Mouse (Mus musculus): Measurements from ENCODE around the gene Spint1.

The Spint1 gene

GRCm38 (mm10) chr2:119245246-119245645 lies 8.1 kb downstream of the Spint1 start:
- DNase-seq = no peak

- no peak for DNase-seq
Observed at GRCm38 (mm10) chr2:119247904-119248303, 10.7 kb downstream of the Spint1 start.

DNA sequence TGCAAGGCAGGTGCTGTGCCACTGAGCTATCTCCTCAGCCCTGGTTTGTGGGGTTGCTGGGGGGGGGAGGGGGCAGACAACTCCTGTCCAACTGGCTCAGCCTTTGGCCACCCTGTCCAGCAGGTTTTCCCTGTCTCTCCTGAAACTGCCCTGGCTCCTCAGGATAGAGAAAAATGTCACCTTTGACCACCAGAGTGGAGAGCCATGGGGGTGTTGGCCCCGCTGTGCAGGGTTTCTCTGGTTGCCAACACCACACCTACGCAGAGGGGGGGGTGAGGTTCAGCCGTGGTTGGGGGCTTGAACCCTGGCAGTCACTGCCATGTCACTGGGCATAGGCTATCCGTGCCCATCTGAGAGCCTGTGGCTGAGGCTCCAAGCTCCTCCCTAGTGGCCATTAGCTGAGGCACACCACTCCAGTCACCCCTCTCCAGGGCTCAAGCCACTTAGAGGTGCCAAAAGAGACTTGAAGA lies 12.5 kb downstream of the Spint1 start:
- peak; percentile 40 for DNase-seq

- no peak for DNase-seq
Observed at GRCm38 (mm10) chr2:119250377-119250776, 13.2 kb downstream of the Spint1 start.

GRCm38 (mm10) chr2:119250826-119251478 lies 13.8 kb downstream of the Spint1 start:
- peak; percentile 87 for DNase-seq

DNA sequence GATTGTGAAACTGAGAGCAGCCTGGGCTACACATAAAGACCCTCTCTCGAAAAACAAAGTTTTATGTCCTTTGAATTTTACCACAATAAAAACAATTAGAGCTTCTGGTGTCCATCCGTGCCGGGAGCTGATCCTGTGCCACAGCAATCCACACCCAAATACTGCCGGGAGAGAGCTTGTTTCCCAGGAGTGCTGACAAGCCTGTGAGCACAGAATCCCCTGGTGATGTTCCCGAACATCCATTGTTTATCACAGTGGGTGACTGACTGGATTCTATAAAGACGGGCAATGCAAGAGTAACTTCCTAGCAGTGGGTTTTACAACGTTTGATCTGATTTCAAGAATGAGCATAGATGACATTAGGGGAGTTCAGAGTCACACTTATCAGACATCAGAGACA lies 17.8 kb downstream of the Spint1 start:
- no peak for DNase-seq

GRCm38 (mm10) chr2:119260518-119260917 lies 23.4 kb downstream of the Spint1 start:
- DNase-seq = no peak

GRCm38 (mm10) chr2:119261326-119261725 lies 24.2 kb downstream of the Spint1 start:
- DNase-seq = no peak

DNA sequence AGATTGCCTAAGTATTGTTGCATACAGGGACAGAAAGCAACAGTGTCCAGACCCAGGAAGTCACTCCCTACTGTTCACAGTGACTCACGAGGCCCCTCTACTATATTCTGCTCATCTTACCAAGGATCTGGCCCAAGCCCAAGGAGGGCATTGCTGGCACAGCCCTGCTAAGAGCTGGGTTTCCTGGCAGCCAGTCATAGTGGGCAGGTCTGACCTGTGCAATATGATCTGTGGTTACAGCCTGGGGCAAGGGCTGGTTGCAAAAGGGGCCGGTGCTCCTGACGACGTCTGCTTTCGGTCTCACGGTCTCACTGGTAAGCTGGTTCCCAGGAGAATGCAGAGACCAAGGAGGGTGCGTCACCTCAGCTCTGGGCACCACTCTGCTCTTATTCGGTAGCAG lies 25.8 kb downstream of the Spint1 start:
- peak; percentile 79 for DNase-seq

- no peak for DNase-seq
Observed at GRCm38 (mm10) chr2:119263813-119264212, 26.7 kb downstream of the Spint1 start.

DNA sequence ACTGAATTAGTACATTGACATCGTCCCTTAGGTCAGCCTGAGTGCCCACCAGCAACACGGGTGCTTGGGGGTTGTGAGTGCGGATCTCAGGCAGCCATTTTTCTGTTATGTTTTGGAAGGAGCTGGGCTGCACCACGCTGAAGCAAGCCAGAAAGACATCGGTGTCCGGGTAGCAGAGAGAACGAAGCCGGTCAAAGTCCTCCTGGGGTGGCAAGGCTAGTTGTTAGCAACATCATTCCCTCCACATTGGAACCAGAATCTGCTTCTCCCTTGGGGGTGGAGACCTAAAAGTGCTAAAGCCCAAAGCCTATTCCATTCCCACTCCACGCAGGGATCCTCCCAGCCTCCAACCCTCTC lies 33.1 kb downstream of the Spint1 start:
- DNase-seq = peak; percentile 32

GRCm38 (mm10) chr2:119270643-119271331 lies 33.6 kb downstream of the Spint1 start, which contains the start of gene Rhov:
Rhov (minus strand) TSS chr2:119271272.
- DNase-seq = peak; percentile 72

DNA sequence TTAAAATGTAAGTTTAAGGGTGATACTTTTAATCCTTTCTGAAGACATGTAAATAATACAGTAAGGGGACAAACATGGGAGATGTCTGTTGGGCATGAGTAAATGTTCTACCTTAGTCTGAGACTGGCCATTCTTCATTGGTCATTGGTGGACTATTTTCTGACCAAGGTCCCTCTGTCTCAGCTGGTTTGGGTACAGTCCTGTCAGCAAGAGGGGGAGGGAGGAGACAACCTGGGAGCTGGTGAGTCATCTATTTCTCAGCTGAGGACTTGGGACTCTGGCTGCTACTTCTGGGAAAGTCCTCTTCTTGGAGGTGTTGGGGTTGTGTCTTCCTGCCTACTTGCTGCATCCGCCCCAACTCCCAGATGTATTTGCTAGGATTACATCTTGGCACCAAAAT lies 37.0 kb downstream of the Spint1 start:
- DNase-seq = no peak

GRCm38 (mm10) chr2:119276926-119277325 lies 39.8 kb downstream of the Spint1 start:
- DNase-seq = no peak

DNA sequence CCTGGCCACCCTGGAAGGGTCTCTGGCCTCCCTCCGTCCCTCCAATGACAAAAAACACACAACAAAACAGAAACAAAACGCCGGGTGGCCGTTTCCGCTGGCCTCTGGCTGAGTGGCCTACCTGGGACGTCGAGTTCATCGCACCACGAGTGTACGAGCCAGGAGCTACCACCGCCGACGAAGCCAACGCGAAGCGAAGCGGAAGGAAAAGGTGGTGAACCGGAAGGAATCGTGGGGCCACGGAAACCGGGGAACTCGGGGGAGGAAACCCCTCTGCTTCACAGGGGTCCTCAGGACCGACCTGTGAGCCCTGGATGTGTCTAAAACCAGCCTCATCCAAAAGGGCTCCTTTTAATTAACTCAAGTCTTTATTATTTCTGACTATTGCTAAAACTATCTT lies 40.6 kb downstream of the Spint1 start:
- no peak for DNase-seq

GRCm38 (mm10) chr2:119281899-119282565 lies 44.9 kb downstream of the Spint1 start:
- no peak for DNase-seq

DNA sequence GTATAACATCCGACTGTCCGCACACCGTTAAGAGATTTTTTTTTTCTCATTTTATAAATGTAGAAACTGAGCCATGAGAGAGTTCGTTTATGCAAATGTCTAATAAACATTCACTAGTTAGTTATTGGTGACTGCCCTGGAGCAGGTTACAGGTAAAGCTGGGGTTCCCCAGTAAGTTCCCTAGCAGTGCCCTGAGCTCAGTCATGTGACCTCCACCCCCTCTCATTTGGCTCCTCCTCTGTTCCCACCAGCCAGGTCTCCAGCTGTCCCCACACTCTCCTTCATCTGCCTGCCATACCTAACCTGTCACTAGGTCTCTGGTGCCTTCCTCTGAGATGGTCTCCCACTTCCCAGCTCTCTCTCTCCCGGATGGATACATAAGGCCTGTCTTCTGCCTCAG lies 50.2 kb downstream of the Spint1 start:
- DNase-seq = no peak

GRCm38 (mm10) chr2:119288270-119288882 lies 51.2 kb downstream of the Spint1 start, which contains the start of gene Vps18:
Vps18 (plus strand) TSS chr2:119288740.
- peak; percentile 98 for DNase-seq

DNA sequence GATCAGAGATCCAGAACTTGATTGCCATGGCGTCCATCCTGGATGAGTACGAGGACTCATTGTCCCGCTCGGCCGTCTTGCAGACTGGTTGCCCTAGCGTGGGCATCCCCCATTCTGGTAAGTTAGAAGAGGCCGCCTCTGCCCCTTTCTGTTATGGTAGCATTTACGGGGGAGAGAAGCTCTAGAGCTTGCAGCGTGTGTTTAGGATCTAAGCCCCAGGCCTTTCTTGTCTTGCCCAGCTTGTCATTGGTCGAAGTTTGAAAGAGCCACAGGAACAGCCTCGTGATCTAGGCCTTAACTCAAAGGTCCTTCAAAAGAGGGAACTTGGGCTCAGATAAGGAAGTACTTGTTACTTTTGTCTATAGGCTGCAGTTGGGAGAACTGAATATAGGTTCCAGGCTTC lies 51.9 kb downstream of the Spint1 start:
- DNase-seq = no peak

DNA sequence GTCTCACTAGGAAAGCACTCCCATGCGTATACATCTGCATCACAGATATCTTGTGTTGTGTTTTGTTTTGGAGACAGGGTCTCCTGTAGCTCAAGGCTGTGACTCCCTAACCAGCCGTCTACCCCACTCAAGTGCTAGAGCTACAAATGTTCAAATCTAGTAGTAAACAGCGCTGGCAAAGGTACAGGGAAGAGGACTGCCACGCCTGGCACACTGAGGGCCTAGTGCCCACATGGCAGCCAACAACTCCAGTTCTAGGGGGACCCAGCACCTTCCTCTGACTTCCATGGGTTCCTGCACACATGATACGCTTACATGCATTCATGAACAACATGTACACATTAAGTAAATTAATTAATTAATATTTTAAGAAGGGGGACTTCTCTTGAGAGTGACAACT lies 55.1 kb downstream of the Spint1 start:
- DNase-seq = no peak

DNA sequence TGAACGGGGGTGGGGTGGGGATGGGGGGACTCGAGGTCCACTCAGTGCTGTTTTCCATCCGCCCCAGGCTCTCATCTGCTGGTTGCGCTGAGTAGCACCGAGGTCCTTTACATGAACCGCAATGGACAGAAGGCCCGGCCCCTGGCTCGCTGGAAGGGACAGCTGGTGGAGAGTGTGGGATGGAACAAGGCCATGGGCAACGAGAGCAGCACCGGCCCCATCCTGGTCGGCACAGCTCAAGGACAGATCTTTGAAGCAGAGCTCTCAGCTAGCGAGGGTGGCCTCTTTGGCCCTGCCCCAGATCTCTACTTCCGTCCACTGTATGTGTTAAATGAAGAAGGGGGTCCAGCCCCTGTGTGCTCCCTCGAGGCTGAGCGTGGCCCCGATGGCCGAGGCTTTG lies 55.7 kb downstream of the Spint1 start:
- DNase-seq = no peak

DNA sequence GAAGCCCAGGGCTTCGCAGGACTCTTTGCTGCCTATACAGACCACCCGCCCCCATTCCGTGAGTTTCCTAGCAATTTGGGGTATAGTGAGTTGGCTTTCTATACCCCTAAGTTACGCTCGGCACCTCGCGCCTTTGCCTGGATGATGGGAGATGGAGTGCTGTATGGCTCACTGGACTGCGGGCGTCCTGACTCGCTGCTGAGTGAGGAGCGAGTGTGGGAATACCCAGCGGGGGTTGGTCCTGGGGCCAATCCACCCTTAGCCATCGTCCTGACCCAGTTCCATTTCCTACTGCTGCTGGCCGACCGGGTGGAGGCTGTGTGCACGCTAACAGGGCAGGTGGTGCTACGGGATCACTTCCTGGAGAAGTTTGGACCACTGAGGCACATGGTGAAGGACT lies 56.1 kb downstream of the Spint1 start:
- no peak for DNase-seq

GRCm38 (mm10) chr2:119293776-119294390 lies 56.7 kb downstream of the Spint1 start:
- no peak for DNase-seq

All from kidney, adult 18-20 months (tissue).